1 mouse cellular context compared by ENCODE assay signal in the genomic region with DNA sequence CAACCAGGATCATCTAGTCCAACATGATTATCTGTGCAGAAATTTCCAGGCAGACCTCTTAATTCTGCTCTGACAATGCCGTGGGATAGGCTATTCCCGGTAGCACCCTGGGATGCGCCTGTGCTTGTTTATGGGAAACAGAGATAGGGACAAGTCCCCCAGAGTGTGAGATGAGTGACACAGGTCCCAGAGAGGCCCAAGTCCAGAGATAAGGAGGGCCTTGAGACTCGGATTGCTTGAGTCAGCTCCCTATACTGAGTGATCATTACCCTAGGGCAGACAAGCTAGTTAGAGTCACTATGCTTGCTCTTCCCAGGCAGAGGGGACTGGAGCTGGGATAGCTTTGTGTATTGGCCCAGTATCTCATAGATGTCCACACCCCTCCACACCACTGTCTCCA.
A peak's percentile ranks its signal among the peaks of the same experiment; 100 is the strongest.
TF ChIP-seq lines count a peak whose summit lies in the region.

No protein-coding gene starts in this region.

TF ChIP-seq in MEL, 35 proteins besides CTCF, POLR2A, EP300 and RAD21:
- TF ChIP-seq GATA1 (IDR thresholded peaks at IDR 0.05; ENCODE audit: low read depth, low read length): peak; percentile 41; the same call in 1 of the 2 replicates
- no peak for TF ChIP-seq SIN3A (IDR thresholded peaks at IDR 0.05; ENCODE audit: low read length)
- TF ChIP-seq JUND (IDR thresholded peaks at IDR 0.05; ENCODE audit: low read depth, low read length): peak; percentile 85; the same call in 1 of the 2 replicates
TF ChIP-seq in MEL: peak in this region for 2.
